Mouse (Mus musculus) liver, adult 2 months (tissue): ENCODE results near the gene Jarid2.

Experiments used
- CTCF ChIP-seq: fragments of 200-500 bp; IDR thresholded peaks from 2 replicates; pipeline ENCODE4 v1.5.1; 2011; ENCODE audit warnings: low read depth, low read length, control low read depth
- POLR2A ChIP-seq: fragments of 200-500 bp; IDR thresholded peaks from 2 replicates; pipeline ENCODE4 v1.6.1; 2011; ENCODE audit warnings: low read length, control low read depth; ENCODE audit not compliant: insufficient read depth; ENCODE audit errors: extremely low read depth

DNA sequence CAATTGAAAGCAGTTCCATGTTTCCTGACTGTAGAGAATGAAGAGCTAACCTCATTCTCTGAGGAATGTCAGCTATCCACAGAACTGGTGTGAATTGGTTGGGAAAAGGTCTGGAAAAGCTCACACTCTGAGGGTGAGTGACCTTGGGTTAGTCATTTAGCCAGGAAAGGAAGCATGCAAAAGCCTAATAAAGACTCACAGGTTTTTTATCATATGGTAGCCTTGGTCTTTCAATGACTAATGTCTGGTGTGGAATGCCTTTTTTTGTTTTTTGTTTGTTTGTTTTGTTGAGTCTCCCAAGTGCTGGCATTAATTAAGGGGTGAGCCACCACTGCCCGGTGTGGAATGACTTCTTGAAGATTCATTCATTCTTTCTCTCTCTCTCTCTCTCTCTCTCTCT lies 55.3 kb downstream of the Jarid2 start:
- TF ChIP-seq CTCF = no peak
- no peak for TF ChIP-seq POLR2A
